Mouse (Mus musculus): ENCODE data around the gene Flvcr2.

Flvcr2 gene

DNA sequence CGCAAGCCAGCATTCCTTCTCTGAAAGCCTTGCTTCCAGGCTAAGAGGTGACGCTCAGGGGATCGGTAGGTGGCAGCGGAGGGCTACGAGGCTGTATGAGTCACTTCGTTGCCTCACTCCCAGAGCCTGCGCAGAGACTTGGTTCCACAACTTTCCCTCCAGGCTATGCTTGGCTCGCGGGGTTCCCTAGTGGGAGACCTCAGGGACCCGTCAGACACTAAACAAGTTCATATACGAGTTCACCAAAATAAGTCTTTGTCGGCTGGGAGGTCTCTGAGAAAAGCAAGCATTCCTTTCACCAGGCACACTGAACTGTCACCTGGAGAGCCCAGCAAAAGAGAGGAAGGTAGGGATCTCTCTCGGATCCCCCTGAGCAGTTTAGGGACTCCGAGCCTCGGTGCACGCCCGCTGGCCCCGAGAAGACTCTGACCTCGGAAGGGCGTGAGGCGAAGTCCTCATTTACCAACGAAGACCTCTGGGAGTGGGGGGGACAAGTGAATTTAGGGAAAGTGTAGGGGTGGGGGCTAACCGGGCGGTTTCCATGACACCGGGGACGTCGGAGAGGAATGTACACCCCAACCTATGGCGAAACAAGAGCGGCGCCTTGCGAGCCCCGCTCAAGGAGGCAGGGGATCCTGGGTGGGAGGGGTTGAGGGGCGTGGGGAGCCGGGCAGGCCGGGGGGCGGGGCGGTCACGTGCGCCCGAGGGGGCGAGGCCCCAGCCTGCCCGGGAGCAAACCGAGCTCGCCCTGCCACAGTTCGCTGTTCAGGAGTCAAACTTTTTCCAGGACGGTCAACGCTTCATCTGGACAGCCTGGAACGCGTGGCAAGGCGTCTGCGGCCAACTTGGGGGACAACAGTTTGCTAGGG lies at the start of gene Flvcr2:
Gene Flvcr2 (plus strand): TSS at position 713 of the 869 bp plus-strand sequence.
- 2% methylated on average over 51 of the region's 51 CpGs for WGBS

DNA sequence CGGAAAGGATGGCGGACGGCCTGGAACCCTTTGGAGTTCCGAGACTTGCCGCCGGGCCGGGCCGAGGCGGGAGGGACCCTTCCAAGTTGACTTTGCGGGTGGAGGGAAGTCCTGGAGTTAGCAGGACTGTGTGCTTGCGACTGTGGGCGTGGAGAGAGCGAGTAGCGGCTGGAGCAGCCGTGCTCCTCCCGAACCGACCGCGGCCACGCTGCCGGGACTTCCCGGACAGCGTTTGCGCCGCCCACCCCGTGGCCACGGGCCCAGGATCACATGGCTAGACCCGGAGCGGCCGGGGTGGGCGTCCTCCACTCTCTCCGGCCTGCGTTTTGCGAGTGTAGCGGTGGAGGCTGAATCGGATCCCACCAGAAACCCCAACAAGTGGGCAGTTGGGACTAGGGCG lies 48.2 kb upstream of the Flvcr2 start:
- WGBS, result 39% methylated on average over 16 of the region's 37 CpGs

DNA sequence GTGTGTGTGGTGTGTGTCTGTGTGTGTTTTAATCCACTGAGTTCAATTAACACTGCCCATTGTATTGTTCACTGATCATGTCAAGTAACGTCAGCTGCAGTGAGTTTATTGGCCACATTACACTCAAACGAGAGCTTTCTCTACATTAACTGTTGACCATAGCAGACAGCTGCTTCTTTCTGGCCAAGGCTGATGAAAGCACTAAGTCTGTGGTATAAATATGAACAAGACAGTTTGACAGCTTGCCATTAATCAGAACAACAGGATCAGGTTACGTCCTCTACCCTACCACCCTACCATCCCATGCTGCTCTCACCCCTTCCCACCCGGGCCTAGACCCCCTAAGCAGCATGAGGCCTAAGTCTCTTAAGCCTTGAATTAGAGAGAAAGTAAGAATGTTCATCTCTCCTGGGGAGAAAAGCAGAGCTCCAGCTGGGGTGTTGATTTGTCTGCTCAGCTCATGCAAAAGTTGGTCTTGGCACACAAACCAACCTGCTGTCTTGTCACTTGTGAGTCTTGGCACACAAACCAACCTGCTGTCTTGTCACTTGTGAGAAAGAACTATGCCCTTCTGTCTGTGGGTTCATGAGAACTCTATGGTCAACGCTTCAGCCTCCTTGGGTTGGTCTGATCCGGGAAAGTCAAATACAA lies 46.0 kb upstream of the Flvcr2 start:
- WGBS, result 74% methylated on average over 6 of the region's 6 CpGs

- WGBS, result 86% methylated on average over 7 of the region's 7 CpGs
Observed at GRCm38 (mm10) chr12:85700842-85701223, 45.5 kb upstream of the Flvcr2 start.

GRCm38 (mm10) chr12:85702166-85703055 lies 43.9 kb upstream of the Flvcr2 start:
- WGBS, result 87% methylated on average over 15 of the region's 15 CpGs

DNA sequence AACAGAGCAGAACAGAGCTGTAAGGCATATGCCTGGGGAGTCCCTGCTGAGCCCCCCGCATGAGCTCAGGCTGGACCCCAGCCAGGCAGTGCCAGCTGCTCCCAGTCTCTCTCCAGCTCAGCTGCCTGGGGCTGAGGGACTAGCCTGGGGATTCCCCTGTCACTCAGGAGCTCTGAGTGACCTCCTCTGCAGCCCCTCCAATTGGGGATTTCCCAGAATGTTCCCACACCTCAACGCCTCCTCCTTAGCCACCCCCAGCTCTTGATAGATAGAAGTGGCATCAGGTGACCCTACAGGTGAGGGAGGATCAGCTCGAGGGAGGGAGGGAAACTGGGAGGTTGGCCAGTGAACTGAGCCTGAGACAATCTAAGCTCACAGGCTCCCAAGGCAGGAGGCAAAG lies 42.8 kb upstream of the Flvcr2 start:
- 53% methylated on average over 3 of the region's 3 CpGs for WGBS

- WGBS, result 63% methylated on average over 7 of the region's 7 CpGs
Observed at GRCm38 (mm10) chr12:85704566-85704965, 41.8 kb upstream of the Flvcr2 start.

GRCm38 (mm10) chr12:85705002-85705830 lies 41.1 kb upstream of the Flvcr2 start:
- WGBS, result 27% methylated on average over 20 of the region's 20 CpGs

DNA sequence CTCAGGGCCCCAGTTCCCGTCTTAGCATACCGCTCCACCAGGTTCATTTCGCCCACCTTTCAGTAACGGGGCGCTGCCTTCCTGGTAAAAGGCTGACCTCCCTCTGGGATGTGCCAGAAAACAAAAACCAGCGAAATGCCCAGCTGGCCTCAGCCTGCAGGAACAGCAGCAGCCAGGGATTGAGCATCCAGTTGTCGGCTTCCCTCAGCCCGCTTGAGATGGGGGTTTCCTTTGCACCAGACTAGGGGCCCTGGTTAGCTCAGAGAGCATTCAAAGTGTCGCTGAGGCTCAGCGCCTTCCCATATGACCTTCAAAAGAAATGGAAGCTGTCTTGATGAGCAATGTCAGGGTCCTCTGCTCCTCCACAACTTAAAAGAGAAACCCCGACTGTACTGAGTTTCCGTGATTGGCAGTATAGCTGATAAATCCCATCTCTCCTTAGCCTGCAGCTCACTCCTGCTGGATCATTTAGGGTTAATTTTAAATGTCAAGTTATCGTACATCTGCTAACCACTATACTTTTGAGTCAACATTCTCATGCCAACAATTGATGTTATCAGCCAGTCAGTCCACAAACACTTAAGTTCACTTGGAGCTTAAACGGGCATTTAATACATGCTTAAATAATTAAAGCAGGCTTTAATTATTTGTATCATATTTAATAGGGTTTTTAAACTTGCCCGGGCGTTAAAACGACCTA lies 40.4 kb upstream of the Flvcr2 start:
- 40% methylated on average over 17 of the region's 17 CpGs for WGBS

GRCm38 (mm10) chr12:85706906-85707305 lies 39.4 kb upstream of the Flvcr2 start:
- WGBS, result 74% methylated on average over 4 of the region's 4 CpGs

GRCm38 (mm10) chr12:85707391-85707790 lies 38.9 kb upstream of the Flvcr2 start:
- WGBS, result 94% methylated on average over 11 of the region's 11 CpGs

DNA sequence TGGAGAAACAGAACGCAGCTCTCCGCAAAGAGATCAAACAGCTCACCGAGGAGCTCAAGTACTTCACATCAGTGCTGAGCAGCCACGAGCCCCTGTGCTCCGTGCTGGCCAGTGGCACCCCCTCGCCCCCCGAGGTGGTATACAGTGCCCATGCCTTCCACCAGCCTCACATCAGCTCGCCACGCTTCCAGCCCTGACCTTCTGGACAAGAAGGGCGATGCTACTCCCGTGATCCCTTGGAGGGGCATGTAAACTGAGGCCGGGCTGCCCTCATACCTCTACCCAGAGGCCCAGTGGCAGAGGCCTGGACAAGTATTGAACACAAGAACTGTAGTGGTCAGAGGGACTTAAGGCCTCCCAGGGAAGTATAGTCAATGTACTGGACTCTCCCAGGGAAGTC lies 37.8 kb upstream of the Flvcr2 start:
- 94% methylated on average over 12 of the region's 12 CpGs for WGBS

DNA sequence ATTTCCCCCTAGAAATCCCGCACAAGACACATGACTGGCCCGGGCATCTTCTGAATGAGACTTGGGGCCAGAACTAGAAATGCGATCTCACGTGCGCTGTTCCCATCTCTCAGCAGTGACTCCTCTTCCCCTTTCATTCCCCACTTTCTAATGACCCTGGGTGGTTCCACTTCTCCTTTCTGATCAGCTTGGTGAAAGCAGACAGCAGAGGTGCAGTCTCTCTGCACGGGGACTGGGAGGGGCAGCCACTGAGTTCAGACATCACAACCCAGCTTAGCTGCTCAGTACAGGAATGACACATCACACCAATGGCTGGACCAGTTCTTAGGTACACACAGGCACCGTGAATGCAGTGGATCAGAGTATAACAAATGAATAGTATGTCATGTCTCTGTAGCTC lies 35.6 kb upstream of the Flvcr2 start:
- WGBS, result 87% methylated on average over 7 of the region's 7 CpGs

DNA sequence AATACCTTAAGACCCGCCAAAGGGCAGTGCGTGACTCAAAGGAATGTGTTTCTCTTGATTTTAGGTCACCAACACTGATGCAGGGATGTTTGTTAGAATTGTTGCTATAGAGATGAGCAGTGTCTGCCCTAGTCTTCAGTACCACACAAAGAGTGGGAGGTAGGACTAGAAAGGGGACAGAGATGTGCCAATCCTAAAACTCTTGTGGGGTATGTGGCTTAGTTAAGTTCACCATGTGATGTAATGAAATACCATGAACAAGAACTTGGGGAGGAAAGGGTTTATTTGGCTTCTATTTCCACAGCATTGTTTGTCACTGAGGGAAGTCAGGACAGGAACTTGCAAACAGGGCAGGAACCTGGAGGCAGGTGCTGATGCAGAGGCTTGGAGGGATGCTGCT lies 33.8 kb upstream of the Flvcr2 start:
- WGBS, result 87% methylated on average over 2 of the region's 2 CpGs

- 96% methylated on average over 5 of the region's 5 CpGs for WGBS
Observed at GRCm38 (mm10) chr12:85714126-85714525, 32.2 kb upstream of the Flvcr2 start.

DNA sequence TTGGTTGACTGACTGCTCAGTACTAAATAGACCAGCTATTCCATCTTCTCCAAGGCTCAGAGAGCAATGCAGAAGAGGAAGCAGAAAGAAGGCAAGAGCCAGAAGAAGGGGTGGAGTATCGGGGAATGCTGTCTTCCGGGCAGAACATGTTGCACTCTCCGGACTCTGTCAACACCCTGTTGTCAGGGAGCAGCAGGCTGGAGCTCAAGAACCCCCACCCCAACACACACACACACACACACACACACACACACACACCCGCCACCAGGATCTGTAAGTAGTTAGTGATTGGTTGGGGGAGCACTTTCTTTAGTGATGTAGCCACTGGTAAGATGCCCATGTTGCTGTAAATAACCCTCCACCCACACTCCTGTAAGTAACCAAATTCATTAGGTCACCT lies 21.0 kb upstream of the Flvcr2 start:
- 92% methylated on average over 4 of the region's 4 CpGs for whole genome bisulfite sequencing

- 73% methylated on average over 6 of the region's 6 CpGs for WGBS
Observed at GRCm38 (mm10) chr12:85726729-85727397, 19.5 kb upstream of the Flvcr2 start.

DNA sequence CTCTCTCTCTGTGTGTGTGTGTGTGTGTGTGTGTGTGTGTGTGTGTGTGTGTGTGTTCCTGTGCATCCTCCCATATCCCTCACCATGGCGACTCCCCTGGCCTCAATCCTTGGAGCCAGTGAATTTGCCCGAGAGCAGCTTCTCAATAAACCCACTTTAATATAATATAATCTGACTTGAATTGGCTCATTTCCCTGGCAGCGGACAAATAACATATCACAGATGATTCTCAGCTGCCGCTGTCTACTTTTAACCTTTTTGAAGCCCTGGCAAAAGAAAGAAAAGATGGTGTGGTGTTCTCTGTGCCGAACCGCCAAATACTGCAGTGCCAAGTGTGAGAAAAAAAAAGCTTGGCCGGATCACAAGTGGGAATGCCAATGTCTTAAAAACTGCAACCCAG lies 18.2 kb upstream of the Flvcr2 start:
- WGBS, result 51% methylated on average over 7 of the region's 7 CpGs

DNA sequence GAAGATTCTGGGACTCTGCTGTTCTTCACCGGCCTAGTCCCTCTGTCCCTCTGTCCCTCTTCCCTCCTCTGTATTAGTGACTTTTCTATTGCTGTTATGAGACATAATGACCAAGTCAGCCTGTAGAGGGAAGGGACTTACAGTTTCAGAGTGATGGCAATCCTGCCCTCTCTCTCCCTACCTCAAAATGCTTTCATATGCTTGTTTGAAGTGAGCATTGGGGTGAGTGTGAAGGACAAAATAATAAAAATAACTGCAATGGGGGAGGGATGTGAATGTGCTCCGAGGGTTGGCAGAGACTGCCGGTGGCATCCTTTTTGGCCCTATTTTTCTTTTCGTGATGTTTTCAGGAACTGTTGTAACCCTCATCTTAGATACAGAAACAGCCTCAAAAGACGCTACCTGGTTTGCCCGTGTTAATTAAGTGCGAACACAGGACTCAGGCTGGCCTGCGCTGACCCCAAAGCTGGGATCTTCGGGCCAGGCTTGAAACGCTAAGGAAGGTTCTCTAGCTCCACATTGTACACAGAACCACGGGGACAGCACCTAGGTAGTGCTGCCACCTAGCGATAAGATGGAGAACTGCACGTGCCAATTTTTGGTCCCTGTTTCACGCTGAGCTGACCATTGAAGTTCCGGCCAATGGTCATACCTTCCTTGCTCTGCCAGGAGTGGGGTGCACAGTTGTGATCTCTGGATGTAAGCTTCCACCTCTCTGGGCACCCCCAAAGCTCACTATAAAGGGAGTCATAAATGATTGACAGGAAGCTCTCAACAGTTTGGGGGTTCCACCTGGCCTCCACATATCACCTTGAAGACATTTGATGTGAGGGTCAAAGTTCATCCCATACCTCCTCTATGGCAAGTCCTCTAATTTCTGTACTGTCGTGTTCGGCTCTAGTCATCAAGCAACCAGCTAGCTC lies 17.1 kb upstream of the Flvcr2 start:
- WGBS, result 33% methylated on average over 17 of the region's 17 CpGs

All from cerebral cortex, adult 2 months (tissue).